Mouse (Mus musculus): ENCODE measurements around the gene Htr5b. TPM values are rescaled to one million over a fixed set of nuclear protein-coding genes. Genes with fewer than 3 reads are reported as not detected.

Gene Htr5b
- total and polyA plus RNA-seq, 3 experiments, result not detected

DNA sequence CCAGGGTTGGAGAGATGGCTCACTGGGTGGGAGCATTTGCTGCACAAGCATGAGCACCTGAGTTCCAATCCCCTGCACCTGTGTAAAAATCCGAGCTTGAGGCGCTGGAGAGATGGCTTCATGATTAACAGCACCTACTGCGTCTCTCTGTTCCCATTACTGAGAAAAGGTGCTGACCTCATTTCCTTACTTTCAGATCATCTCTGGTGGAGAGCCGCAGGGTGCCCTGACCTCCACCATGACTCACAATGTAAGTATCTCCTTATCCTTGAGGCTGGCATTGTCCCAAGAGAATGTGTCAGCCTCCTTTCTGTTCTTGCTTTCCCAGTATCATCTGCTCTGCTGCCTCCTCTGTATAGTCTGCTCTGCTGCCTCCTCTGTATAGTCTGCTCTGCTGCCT is 45.2 kb downstream of the Htr5b start:
- DNase-seq (ENCODE audit: extremely low read depth), result no peak
- in situ Hi-C loops (cut with MboI; ENCODE audit: low pct_ligation_motif_present, low pct_unique_long_range_greater_than_20kb, low sequenced_read_pairs), result no loop called here
- Histone ChIP-seq H3K4me1 (ENCODE audit: control insufficient read depth in 1 of 2, insufficient read depth in 2 of 2) (no peaks in the 10 kb centered on the region), H3K4me3 (replicated peaks in 1 of 3; ENCODE audit: low read depth in 2 of 3, low read length in 2 of 3, poor library complexity in 1 of 3) (no peak overlapping the region), H3K4me2 (ENCODE audit: insufficient read depth, low read depth, poor library complexity, severe bottlenecking) (no peak overlapping the region), H3K27ac (ENCODE audit: insufficient read depth, low read depth) (no peak overlapping the region), H3K79me2 (replicated peaks; ENCODE audit: control insufficient read depth, extremely low read depth, insufficient read depth, poor library complexity, severe bottlenecking) (no peaks in the 10 kb centered on the region), H3K27me3 (replicated peaks) (no peaks in the 10 kb centered on the region), H3K9ac (ENCODE audit: insufficient read depth, low read depth) (no peak overlapping the region), H3K36me3 (replicated peaks in 1 of 2; ENCODE audit: control insufficient read depth in 1 of 2, insufficient read depth in 1 of 2, low read length in 1 of 2) (peaks cover 73 to 83% of the 10 kb centered on the region in 2 experiments), H3K9me3 (replicated peaks; ENCODE audit: low read length) (no peaks in the 10 kb centered on the region)
- TF ChIP-seq EP300 (IDR thresholded peaks at IDR 0.05; ENCODE audit: low read length), result no peak
- no peak for TF ChIP-seq CHD1 (IDR thresholded peaks at IDR 0.05; ENCODE audit: low read depth, low read length)
- no peak for TF ChIP-seq USF1 (IDR thresholded peaks at IDR 0.05; ENCODE audit: low read depth, low read length)
- TF ChIP-seq SMC3 (IDR thresholded peaks at IDR 0.05; ENCODE audit: low read depth, low read length), result no peak
- dilution Hi-C loops (cut with MboI; ENCODE audit: extremely low pct_ligation_motif_present, extremely low pct_unique_long_range_greater_than_20kb, low sequenced_read_pairs), result no loop called here

DNA sequence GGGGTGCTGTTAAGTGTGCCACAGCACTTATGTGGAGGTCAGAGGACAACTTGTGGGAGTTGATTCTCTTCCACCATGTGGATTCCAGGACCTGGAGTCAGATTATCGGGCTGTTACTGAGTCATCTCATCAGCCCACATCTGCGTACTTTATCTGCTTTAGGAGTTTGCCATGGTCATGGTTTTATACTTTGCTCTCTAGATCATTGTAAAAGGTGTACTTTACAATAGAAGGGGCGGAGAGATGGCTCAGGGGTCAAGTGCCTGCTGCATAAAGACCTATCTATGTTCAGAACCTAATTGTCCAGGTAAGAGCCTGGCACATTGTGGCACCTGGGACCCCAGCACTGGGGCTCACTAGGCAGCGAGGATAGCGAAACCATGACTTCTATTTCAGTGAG is 48.9 kb downstream of the Htr5b start:
- Histone ChIP-seq H3K27me3 (replicated peaks) (no peaks in the 10 kb centered on the region), H3K9ac (ENCODE audit: insufficient read depth, low read depth) (no peak overlapping the region), H3K4me1 (ENCODE audit: control insufficient read depth in 1 of 2, insufficient read depth in 2 of 2) (no peaks in the 10 kb centered on the region), H3K36me3 (replicated peaks in 1 of 2; ENCODE audit: control insufficient read depth in 1 of 2, insufficient read depth in 1 of 2, low read length in 1 of 2) (peaks cover 80 to 89% of the 10 kb centered on the region in 2 experiments), H3K9me3 (replicated peaks; ENCODE audit: low read length) (no peaks in the 10 kb centered on the region), H3K4me3 (replicated peaks in 1 of 3; ENCODE audit: low read depth in 2 of 3, low read length in 2 of 3, poor library complexity in 1 of 3) (no peak overlapping the region), H3K4me2 (ENCODE audit: insufficient read depth, low read depth, poor library complexity, severe bottlenecking) (no peak overlapping the region), H3K79me2 (replicated peaks; ENCODE audit: control insufficient read depth, extremely low read depth, insufficient read depth, poor library complexity, severe bottlenecking) (no peaks in the 10 kb centered on the region), H3K27ac (ENCODE audit: insufficient read depth, low read depth) (no peak overlapping the region)
- TF ChIP-seq E2F4 (IDR thresholded peaks at IDR 0.05; ENCODE audit: insufficient replicate concordance, low read depth, low read length), result no peak
- no peak for TF ChIP-seq ZKSCAN1 (IDR thresholded peaks at IDR 0.05; ENCODE audit: borderline replicate concordance, low read depth, low read length)
- no peak for TF ChIP-seq KAT2A (IDR thresholded peaks at IDR 0.05; ENCODE audit: insufficient replicate concordance, low read length)
- TF ChIP-seq BHLHE40 (IDR thresholded peaks at IDR 0.05; ENCODE audit: low read depth, low read length), result no peak
- TF ChIP-seq SMC3 (IDR thresholded peaks at IDR 0.05; ENCODE audit: low read depth, low read length), result no peak
- TF ChIP-seq MYC (IDR thresholded peaks at IDR 0.05; ENCODE audit: low read depth, low read length), result no peak
- no peak for TF ChIP-seq JUND (conservative IDR thresholded peaks at IDR 0.05; ENCODE audit: low read depth, low read length)
- no peak for TF ChIP-seq ETS1 (conservative IDR thresholded peaks at IDR 0.05; ENCODE audit: low read depth, low read length)
- no peak for TF ChIP-seq SIN3A (IDR thresholded peaks at IDR 0.05; ENCODE audit: low read length)
- TF ChIP-seq JUN (IDR thresholded peaks at IDR 0.05; ENCODE audit: insufficient read depth, low read depth, low read length), result no peak
- DNase-seq (ENCODE audit: extremely low read depth), result no peak
- in situ Hi-C loops (cut with MboI; ENCODE audit: low pct_ligation_motif_present, low pct_unique_long_range_greater_than_20kb, low sequenced_read_pairs) (no loop called here), dilution Hi-C loops (cut with MboI; ENCODE audit: extremely low pct_ligation_motif_present, extremely low pct_unique_long_range_greater_than_20kb, low sequenced_read_pairs) (no loop called here)

Measured in CH12.LX (cell line).